Mouse (Mus musculus) kidney, postnatal 14 days (tissue): ENCODE data around the gene Olfr683.
"Not testable (repeated sequence)": the region's sequence is repeated elsewhere in the genome, so short reads cannot be mapped to it uniquely, and the experiment has no call there.

Source experiments
- DNase-seq: peaks from one replicate; pipeline ENCODE4 v3.0.0; 2022; ENCODE audit warnings: mixed read lengths

Olfr683 gene

DNA sequence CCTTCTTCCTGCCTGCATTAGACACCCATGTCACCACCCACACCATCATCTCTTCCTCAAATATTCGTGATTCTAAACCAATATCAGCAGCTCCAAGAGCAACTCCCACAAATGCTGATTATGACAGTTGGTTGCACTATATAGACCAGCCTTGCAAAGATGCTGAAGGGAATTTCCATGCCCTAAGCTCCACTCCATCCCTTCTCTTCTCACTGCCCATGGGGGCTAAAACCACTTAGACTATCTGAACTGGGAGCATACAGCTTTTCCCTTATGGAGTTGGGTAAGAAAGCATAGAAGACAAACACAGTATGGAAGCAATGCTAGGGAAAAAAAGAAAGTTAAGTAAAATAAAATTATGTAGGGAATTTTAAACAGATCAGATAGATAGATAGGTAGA is at the start of gene Olfr683:
Gene Olfr683, minus strand, starts transcription at position 101 of the 400 bp plus-strand sequence.
- no peak for DNase-seq

DNA sequence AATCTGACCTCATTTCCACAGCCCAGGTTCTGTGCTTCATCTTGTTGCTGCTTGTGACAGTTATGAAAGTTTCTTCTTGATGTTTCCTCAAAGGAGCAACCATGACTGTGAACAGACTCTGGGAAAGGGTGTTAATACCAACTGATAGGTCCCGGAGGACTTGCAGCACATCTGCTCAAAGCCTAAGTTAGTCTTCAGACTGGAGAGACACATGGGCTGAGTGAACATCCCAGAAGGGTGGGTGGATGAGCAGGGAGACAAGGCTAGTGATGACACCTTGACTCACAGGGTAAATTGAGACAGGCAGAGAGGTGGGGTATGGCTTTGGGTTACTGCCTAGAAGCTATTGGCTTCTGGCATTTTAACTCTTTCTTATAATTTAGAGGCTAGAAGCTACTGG is 39.1 kb upstream of the Olfr683 start, which contains the start of gene Olfr685:
Gene Olfr685, minus strand, starts transcription at position 101 of the 400 bp plus-strand sequence.
- DNase-seq: no peak

DNA sequence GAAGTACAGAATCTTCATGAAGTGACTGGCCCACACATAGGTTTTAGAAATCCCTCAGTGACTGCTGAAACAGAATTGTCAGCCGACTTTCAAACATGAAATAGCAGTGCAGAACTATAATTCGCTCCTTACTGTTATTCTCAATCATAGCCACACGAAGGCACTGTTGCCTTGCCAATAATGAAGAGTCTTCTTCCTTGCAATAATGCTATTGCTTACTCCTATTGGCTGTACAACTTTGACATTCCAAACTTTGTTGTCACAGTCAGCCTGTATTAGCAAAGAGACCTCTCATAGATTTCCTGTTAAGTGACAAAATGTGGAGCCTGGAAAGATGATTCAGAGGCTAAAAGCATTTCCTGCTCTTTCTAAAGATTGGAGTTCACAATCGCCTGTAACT is 24.0 kb upstream of the Olfr683 start:
- peak; percentile 17 for DNase-seq

DNA sequence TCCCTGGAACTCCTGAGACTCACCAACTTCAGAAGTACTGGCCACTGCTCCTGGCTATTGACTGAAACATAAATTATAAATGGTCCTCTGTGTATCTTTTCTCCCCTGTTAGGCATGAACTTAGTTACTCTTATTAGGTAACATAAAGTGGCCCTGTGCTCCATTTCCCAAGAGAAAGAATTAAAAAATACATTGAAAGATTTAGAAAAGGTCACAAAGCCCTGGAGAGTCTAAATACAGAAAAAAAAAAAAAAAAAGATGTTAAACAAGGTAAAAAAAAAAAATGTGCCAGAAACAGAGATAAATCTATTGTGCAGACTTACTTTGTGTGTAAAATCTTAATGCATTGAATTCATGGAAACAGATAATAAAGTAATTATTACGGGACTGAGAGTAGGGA is 16.7 kb upstream of the Olfr683 start, which contains the start of gene Olfr684:
Gene Olfr684, minus strand, starts transcription at position 101 of the 400 bp plus-strand sequence.
- DNase-seq: no peak

DNA sequence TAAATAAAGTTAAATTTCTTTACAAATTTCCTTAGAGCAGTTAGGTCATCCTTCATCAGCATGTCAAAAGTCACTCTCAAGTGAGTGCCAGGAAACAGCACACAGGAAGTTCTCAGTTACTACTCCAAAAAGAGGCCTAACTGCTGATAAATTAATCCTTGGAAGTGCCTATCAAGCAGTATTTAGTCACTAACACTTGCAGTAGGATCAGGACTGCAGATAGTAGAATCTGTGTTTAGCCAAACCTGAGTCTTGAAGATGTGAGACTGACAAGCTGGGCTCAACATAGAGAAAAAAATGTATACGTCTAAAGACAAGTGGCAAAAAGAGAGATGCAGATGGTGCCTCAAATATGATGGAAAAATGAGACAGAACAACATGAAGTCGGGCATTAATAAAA is 5.5 kb downstream of the Olfr683 start:
- no peak for DNase-seq

DNA sequence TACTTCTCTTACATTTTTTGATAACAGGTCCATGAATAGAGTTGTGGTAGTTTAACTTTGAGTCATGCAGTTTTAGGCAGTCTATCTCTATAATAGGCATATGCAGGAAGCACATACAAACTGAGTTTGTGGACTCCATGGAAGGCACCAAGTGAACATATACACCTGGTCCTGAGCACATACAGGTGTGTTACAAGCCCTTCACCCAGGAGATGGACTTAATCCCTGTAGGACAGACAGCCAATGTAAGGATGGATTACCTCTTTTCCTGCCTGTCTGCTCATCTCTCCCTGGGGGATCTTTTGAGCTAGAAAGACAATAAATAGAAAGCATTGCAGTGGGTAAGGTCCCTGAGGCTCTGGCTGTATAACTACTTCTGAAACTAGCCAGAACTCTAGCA is 30.3 kb downstream of the Olfr683 start, which contains the start of gene Olfr681:
Gene Olfr681, plus strand, starts transcription at position 301 of the 400 bp plus-strand sequence.
- no peak for DNase-seq

DNA sequence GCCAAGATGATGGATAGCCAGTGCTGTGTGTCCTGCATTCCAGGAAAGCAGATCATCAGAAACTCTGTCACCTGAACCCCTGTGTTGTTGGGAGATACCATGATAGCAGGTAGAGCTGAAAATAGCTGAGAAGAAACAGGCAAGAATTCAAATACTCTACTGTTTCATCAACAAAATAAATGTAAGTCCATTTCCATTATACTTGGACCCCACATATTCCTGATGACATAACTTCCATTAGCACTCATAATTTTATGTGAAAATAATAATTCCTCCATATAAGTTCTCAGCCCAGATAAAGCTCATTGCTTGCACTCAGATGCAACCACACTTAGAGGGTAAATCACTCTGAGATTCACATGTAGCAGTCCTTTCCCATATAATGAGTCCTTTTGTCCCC is 54.1 kb downstream of the Olfr683 start, which contains the start of gene Olfr680-ps1:
Gene Olfr680-ps1, minus strand, starts transcription at position 101 of the 400 bp plus-strand sequence.
- DNase-seq: not testable (repeated sequence)
